Mouse (Mus musculus) kidney, embryonic 14.5 days (tissue): ENCODE measurements at regions not wholly inside any gene's neighbourhood (a gene's known extent, or its start where the extent isn't known, plus 50 kb on each side); places are given as distances from the start of the nearest gene placed in this dataset.

ENCODE experiments used
- ATAC-seq: fragments of 200-750 bp; cut with Nextera tagmentation; 2 replicates; pipeline ENCODE4 v1.8.0; 2017; ENCODE audit warnings: moderate number of reproducible peaks, mild to moderate bottlenecking, moderate TSS enrichment, moderate library complexity; ENCODE audit not compliant: low FRiP score, low TSS enrichment
- H3K27ac ChIP-seq: fragments of 300-500 bp; sonication (generic); 2 replicates; pipeline ENCODE4 v1.5.1; 2014; ENCODE audit warnings: low read depth, mild to moderate bottlenecking, low read length, moderate library complexity, mixed read lengths
- H3K27me3 ChIP-seq: fragments of 300-500 bp; sonication (generic); 2 replicates; pipeline ENCODE4 v1.6.1; 2014; ENCODE audit warnings: mild to moderate bottlenecking, low read length; ENCODE audit not compliant: control insufficient read depth, insufficient read depth
- H3K36me3 ChIP-seq: fragments of 300-500 bp; sonication (generic); 2 replicates; pipeline ENCODE4 v1.6.1; 2014; ENCODE audit warnings: low read length, mixed read lengths; ENCODE audit not compliant: control insufficient read depth, insufficient read depth
- H3K4me1 ChIP-seq: fragments of 300-500 bp; sonication (generic); 2 replicates; pipeline ENCODE4 v1.6.1; 2014; ENCODE audit warnings: low read length, mixed read lengths; ENCODE audit not compliant: control insufficient read depth, insufficient read depth
- H3K4me2 ChIP-seq: fragments of 300-500 bp; sonication (generic); replicated peaks from 2 replicates; pipeline ENCODE4 v1.6.1; 2014; ENCODE audit warnings: low read depth, mild to moderate bottlenecking, low read length
- H3K4me3 ChIP-seq: fragments of 300-500 bp; sonication (generic); 2 replicates; pipeline ENCODE4 v1.5.1; 2014; ENCODE audit warnings: mild to moderate bottlenecking, low read length
- H3K9ac ChIP-seq: fragments of 300-500 bp; sonication (generic); 2 replicates; pipeline ENCODE4 v1.6.1; 2014; ENCODE audit warnings: low read depth, mild to moderate bottlenecking, low read length, moderate library complexity
- H3K9me3 ChIP-seq: fragments of 300-500 bp; sonication (generic); 2 replicates; pipeline ENCODE4 v1.6.1; 2016; ENCODE audit warnings: low read length; ENCODE audit not compliant: control insufficient read depth
- WGBS: fragments of 180-500 bp; shearing (Covaris S2); extraction: QIAGEN DNeasy Blood & Tissue Kit; methylation state at CpG from one replicate; pipeline ENCODE4 v1.1.7; 2014; 5-methylcytosine and 5-hydroxymethylcytosine counted together

DNA sequence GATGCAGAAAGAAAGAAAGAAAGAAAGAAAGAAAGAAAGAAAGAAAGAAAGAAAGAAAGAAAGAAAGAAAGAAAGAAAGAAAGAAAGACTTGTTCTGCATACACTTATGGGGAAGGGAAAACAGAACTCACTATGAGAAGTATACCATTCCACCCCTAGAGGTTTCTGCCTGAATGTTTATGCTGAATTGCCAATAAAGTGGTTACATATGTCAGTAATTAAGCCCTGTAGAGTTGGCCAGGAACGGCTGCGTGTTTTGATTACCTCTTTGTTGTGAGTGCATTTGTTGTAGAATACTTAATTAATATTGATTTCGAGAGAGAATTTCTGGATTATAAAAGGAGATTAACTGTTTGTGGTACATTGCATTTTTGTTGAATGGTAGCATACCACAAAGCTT is 224.0 kb upstream of the Krr1 start:
- Histone ChIP-seq H3K27ac (no peak overlapping the region), H3K4me1 (peaks cover 7% of the 10 kb centered on the region; the same call in 1 of the 2 replicates)
- WGBS, result 72% methylated on average over 3 of the region's 3 CpGs

DNA sequence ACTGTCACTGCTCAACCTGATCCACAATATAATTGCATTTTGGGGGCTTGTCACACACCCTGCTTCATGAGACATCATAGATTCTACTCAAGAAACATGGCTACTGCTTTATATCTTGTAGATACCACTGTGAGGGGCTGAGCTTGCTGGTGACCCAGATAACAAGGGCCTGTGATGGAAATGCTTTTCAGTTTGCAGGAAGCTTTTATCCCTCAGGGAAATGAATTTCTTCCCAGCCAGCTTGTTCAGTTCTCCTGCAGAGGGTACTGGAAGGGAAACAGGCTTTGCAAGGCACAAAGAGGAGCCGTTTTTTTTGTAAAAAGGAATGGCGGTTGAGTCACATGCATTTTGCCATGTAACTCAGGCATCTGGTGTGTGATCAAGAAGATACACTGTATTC is 218.8 kb upstream of the Krr1 start:
- no peak overlapping the region for H3K27ac ChIP-seq
- no peaks in the 10 kb centered on the region for H3K27me3 ChIP-seq
- H3K4me2 ChIP-seq, result no peak overlapping the region
- H3K4me1 ChIP-seq, result no peaks in the 10 kb centered on the region
- 87% methylated on average over 2 of the region's 2 CpGs for WGBS
- no peaks in the 10 kb centered on the region for H3K9me3 ChIP-seq
- H3K9ac ChIP-seq, result no peak overlapping the region
- ATAC-seq, result no peak
- no peaks in the 10 kb centered on the region for H3K36me3 ChIP-seq
- no peak overlapping the region for H3K4me3 ChIP-seq

More for the DNA sequence above, 224.0 kb upstream of the Krr1 start:
- Histone ChIP-seq H3K36me3 (no peaks in the 10 kb centered on the region), H3K9me3 (no peaks in the 10 kb centered on the region), H3K4me2 (no peak overlapping the region), H3K27me3 (no peaks in the 10 kb centered on the region), H3K9ac (no peak overlapping the region), H3K4me3 (no peak overlapping the region)
- ATAC-seq, result no peak

DNA sequence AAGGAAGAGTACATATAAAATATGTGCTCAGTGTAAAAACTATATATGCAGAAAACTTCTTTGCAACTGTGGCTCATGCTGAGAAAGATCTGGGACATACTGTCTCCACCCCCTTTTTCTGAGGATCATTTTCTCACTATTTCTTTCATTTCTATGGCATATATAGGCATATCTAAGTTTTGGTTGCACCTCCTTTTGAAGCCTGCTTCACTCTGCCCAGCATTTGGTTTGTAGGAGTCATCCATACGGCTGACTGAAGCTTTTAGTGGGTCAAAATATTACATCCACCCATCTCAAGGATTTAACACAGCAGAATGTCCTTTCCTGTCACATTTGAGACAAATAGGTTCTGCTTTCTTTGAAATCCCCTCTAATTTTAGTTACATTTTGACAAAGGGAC is 216.5 kb upstream of the Krr1 start:
- H3K36me3 ChIP-seq, result no peaks in the 10 kb centered on the region
- H3K4me3 ChIP-seq, result no peak overlapping the region
- no peaks in the 10 kb centered on the region for H3K9me3 ChIP-seq
- WGBS, result 62% methylated on average over 1 of the region's 1 CpGs
- no peaks in the 10 kb centered on the region for H3K4me1 ChIP-seq
- H3K9ac ChIP-seq, result no peak overlapping the region
- no peak overlapping the region for H3K4me2 ChIP-seq
- H3K27me3 ChIP-seq, result no peaks in the 10 kb centered on the region
- no peak overlapping the region for H3K27ac ChIP-seq
- ATAC-seq, result no peak

DNA sequence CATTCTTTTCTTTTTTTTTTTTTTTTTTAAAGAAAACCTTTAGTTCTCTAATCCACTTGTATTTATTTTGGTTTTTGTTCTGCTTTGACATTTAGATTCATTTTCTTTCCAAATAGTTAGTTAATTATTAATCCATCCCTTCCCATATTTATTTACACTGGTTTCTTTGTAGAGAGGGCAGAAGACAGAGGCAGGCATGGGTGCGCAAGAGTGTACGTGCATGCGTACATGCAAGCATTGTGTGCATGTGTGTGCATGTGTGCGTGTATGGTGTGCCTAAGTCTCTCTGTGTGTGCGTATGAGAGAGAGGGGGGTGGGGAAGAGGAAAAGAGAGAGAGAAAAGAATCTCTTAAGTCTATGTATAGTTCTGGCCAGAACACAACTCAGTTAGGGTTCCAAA is 215.9 kb upstream of the Krr1 start:
- Histone ChIP-seq H3K36me3 (no peaks in the 10 kb centered on the region), H3K4me2 (no peak overlapping the region), H3K27ac (no peak overlapping the region), H3K9ac (no peak overlapping the region), H3K9me3 (no peaks in the 10 kb centered on the region), H3K4me1 (no peaks in the 10 kb centered on the region), H3K4me3 (no peak overlapping the region), H3K27me3 (no peaks in the 10 kb centered on the region)
- 91% methylated on average over 5 of the region's 5 CpGs for WGBS
- no peak for ATAC-seq

DNA sequence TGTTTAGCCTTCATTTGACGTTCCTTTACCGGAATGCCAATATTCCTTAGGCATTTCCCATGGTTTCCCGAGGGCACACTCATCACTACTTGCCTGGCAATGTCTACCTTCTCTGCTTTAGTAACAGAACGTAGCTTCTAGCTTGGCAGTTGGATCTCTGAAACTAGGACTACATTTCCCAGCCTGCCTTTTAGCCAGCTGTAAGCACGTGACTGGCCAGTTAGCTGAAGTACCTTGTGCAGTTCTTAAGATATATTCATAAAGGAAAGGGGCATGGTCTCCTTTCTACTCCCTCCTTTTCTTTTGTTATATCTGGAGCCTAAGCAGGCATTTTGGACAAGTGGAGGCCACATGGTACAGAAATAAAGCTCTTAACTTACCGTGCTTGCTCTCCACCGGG is 214.8 kb upstream of the Krr1 start:
- no peak overlapping the region for H3K4me2 ChIP-seq
- no peak overlapping the region for H3K4me3 ChIP-seq
- no peak overlapping the region for H3K27ac ChIP-seq
- no peaks in the 10 kb centered on the region for H3K9me3 ChIP-seq
- no peaks in the 10 kb centered on the region for H3K4me1 ChIP-seq
- no peaks in the 10 kb centered on the region for H3K36me3 ChIP-seq
- no peaks in the 10 kb centered on the region for H3K27me3 ChIP-seq
- WGBS, result 84% methylated on average over 7 of the region's 7 CpGs
- no peak for ATAC-seq
- no peak overlapping the region for H3K9ac ChIP-seq

GRCm38 (mm10) chr10:111759505-111759904 is 213.0 kb upstream of the Krr1 start:
- no peak overlapping the region for H3K9ac ChIP-seq
- no peaks in the 10 kb centered on the region for H3K36me3 ChIP-seq
- WGBS, result 64% methylated on average over 3 of the region's 3 CpGs
- no peaks in the 10 kb centered on the region for H3K9me3 ChIP-seq
- H3K4me3 ChIP-seq, result no peak overlapping the region
- H3K27me3 ChIP-seq, result no peaks in the 10 kb centered on the region
- ATAC-seq, result no peak
- H3K4me2 ChIP-seq, result no peak overlapping the region
- no peak overlapping the region for H3K27ac ChIP-seq
- no peaks in the 10 kb centered on the region for H3K4me1 ChIP-seq

DNA sequence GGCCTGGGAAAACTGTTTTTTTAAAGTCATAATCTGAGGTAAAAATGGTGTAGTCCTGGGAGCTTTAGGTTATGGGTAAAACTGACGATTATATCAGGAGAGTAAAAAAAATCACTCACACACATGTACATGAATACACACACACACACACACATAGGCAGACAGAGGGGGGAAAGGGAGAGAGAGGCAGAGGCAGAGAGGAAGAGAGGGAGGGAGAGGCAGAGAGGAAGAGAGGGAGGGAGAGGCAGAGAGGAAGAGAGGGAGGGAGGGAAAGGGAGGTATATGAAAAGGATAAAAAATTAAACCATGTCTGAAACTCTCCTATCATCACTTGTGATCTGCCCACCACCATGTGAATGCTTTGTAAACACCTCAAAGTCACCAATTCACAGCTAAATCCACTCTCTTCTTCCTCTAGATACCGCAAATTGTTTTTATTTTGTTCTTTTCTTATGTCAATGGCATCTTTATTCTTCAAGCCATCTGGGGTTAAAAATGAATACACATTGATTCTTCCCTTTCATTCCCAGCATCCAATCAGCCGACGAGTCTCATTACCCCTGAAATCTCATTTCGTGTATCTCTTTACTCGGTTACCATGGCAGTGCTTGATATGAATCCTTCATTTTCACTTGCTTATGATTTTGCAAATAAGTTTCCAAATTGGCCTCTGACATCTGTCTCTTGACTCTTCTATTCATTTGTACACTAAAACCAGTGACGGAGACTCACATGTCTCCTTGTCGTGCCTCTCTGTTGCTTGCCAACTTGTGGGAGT is 209.5 kb upstream of the Krr1 start:
- H3K4me3 ChIP-seq, result no peak overlapping the region
- H3K9me3 ChIP-seq, result no peaks in the 10 kb centered on the region
- no peak overlapping the region for H3K27ac ChIP-seq
- no peak for ATAC-seq
- no peaks in the 10 kb centered on the region for H3K27me3 ChIP-seq
- no peaks in the 10 kb centered on the region for H3K36me3 ChIP-seq
- H3K4me1 ChIP-seq, result no peaks in the 10 kb centered on the region
- WGBS, result 87% methylated on average over 8 of the region's 8 CpGs
- no peak overlapping the region for H3K4me2 ChIP-seq
- H3K9ac ChIP-seq, result no peak overlapping the region

DNA sequence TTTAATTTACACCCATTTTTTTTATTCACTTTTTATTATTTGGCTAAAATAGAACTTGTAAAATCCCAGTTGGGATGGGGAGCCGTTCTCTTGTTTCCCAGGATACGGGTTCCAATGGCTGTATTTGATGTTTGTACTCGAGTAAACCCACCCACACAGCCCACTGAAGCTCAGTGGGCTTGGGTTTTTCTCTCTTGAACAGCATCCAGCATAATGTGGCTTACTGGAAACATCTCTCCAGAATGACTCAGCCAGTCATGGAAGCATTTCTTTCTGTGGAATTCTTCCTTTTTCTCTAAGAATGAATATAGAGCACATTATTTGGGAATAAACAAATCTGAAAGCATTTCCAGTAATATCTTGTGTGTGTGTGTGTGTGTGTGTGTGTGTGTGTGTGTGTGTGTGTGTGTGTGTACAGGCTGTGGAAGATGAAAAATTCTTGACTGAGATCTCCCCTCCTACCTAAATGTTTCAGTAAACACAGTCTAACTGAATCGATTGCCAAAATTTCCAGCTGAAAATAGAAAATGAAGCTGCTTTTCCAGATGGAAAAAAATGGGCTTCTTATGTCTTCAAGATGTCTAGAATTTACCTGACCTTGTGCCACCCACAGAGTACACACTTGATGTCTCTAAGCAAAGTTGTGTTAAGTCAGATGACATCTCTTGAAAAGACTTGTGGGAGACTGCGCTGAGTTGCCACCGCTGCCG is 205.3 kb upstream of the Krr1 start:
- ATAC-seq, result no peak
- WGBS, result 90% methylated on average over 7 of the region's 7 CpGs
- H3K9me3 ChIP-seq, result no peaks in the 10 kb centered on the region
- H3K27ac ChIP-seq, result no peak overlapping the region
- no peaks in the 10 kb centered on the region for H3K36me3 ChIP-seq
- H3K9ac ChIP-seq, result no peak overlapping the region
- 0 out of 2 replicates have a peak, but pooled peaks cover 3% of the 10 kb centered on the region for H3K4me1 ChIP-seq
- no peaks in the 10 kb centered on the region for H3K27me3 ChIP-seq
- no peak overlapping the region for H3K4me3 ChIP-seq
- H3K4me2 ChIP-seq, result no peak overlapping the region

DNA sequence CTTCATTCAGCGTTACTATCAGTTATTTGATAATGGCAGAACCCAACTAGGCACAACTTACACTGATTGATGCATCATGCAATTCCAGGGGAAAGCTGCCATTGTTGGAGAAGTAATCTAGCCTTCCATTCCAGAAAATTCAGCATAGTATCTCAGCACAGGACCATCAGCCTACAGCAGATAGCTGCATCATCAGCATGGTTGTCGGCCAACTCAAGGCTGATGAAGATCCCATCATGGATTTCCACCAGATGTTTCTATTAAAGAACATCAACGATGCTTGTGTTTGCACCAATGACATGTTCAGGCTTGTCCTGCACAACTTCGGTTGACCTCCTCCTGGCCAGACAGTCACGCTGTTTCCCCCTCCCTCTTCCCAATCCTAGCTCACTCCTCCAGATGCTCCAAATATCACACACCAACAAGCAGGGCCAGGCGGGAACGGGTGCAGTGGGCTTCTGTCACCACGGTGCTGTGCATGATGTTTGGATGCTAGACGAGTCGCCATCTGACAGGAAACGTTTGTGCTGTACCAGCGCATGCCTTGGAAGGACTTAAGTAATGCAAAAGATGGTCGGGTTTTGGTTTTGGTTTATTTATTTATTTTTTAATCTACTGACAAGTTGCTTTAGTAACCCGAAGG is 204.5 kb upstream of the Krr1 start:
- Histone ChIP-seq H3K9me3 (no peaks in the 10 kb centered on the region), H3K27ac (no peak overlapping the region), H3K36me3 (no peaks in the 10 kb centered on the region), H3K4me1 (0 out of 2 replicates have a peak, but pooled peaks cover 3% of the 10 kb centered on the region), H3K9ac (no peak overlapping the region), H3K4me2 (no peak overlapping the region), H3K4me3 (no peak overlapping the region), H3K27me3 (no peaks in the 10 kb centered on the region)
- no peak for ATAC-seq
- WGBS, result 87% methylated on average over 14 of the region's 14 CpGs
